Mouse (Mus musculus): Measurements from ENCODE around the gene Slc12a6.

DNA sequence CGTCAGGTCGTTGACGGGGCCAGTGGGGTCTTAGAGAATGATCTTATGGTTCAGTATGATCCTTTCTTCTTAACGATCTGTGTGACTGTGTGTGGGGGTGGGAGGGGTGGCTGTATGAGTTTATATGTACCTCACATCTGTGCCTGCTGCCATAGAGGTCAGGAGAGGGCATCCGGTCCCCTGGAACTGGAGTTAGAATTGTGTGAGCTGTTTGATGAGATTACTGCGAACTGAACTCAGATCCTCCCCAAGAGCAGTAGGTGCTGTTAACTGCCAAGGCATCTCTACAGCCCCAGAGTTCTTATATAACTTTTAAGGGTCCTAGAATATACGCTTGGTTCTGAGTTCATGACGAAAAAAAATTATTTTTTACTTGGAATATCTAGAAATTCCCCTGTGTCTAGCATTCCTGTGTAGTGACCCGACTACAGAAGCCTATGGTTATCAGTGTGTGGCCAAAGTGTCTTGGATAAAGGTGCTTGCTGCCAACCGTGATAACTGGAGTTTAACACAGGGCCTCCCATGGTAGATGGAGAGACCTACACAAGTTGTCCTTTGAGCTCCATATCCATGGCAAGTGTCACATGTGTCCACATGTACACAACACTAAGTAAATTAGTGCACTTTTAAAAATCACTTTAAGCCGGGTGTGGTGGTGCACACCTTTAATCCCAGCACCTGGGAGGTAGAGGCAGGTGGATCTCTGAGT, 62.6 kb downstream of the Slc12a6 start:
- no peak for TF ChIP-seq POLR2A (IDR thresholded peaks at IDR 0.05; ENCODE audit: borderline replicate concordance, insufficient read depth, low read length)
- TF ChIP-seq CTCF (IDR thresholded peaks at IDR 0.05; ENCODE audit: borderline replicate concordance, insufficient read depth, low read depth, low read length): no peak
